Mouse (Mus musculus) heart, adult 11 months (tissue): Measurements from ENCODE around the gene Rassf6.
A peak's percentile ranks its signal among the peaks of the same experiment; 100 is the strongest.
"Not testable (repeated sequence)": the region's sequence is repeated elsewhere in the genome, so short reads cannot be mapped to it uniquely, and the experiment has no call there.

Experiments used
- DNase-seq: peaks from one replicate; pipeline ENCODE4 v3.0.0; 2022

The Rassf6 gene

DNA sequence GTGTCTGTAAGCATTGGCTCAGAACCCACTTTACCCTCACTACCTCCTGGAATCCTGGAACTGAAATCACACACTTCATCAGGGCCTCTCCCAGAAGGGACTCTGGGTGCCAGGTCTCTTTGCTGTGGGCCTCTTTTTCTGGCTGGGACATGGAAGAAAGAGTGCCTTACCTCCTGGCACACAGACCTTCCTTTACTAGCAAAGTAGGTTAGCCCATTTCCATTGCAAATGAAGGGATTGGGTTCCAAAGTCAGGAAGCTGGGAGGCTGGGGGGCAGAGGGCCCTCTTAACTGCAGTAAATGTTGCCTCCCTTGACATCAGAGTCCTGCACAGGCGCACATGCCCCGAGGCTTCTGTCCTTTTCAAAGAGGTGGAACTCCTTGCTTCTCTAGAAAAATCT lies 17.2 kb downstream of the Rassf6 start:
- no peak for DNase-seq

DNA sequence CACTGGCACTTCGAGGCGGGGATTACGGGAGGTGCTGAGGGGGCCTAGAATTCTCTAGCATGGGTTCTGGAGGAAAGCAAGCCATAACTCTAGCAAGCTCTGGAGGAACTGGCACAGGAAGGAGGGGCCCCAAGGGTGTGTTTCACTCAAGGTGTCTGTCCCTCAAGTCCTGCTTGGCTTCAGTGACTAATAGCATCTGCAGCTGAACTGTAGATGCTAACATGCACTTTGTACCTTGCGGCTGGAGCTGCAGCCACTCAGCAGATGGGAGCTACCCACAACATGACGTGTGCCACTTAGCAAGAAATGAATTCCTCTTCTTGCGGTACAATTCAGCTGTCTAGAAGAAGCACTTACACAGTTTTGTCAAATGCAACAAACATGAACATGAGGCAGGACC lies 18.7 kb downstream of the Rassf6 start:
- DNase-seq, result no peak

DNA sequence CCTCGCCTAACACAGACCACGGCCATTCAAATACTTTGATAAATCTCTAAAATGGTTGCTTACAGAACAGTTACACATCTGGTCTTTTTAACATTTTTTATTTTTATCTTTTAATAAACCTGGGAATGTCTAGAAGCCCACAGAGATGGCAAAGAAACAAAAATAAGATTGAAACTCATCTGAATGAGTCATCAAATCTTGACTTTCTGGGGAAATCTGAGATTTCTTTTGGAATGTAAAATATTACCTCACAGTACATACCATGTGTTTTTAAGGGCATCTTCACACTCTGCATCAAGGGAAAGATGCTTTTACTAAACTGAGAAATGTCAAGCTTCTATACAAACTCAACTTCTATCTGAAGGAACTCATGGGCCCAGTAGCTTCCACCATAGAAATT lies 19.1 kb downstream of the Rassf6 start:
- no peak for DNase-seq

DNA sequence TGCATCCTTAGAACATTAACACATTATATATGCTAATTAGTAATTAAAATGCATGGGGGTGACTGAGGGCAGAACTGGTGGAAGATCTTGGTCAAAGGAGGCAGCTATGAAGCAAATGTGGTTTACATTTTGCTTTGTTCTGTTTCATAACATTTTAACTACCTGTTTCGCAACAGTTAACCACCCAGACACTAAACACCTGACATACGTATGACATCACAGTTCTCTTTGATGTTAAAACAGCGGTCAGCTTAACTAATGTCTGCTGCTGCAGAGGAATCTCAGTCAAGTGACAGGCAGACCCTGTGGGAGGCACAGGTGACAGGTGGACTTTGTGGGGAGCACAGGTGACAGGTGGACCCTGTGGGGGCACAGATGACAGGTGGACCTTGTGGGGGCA lies 22.6 kb downstream of the Rassf6 start:
- no peak for DNase-seq

DNA sequence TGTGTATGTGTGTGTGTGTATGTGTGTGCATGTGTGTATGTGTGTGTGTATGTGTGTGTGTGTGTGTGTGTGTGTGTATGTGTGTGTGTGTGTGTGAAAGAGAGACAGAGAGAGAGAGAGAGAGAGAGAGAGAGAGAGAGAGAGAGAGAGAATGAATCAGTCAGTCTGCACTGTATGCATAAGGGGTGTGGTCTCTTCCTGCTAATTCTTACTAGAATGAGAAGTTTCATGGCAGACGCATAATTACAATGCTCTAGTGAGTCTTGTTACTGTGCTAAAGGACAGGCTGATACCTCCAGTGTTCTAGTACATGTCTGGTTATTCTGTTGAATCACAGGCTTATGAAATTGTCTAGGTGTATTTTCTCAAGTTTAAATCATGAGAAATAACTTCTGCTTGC lies 27.7 kb downstream of the Rassf6 start:
- not testable (repeated sequence) for DNase-seq

DNA sequence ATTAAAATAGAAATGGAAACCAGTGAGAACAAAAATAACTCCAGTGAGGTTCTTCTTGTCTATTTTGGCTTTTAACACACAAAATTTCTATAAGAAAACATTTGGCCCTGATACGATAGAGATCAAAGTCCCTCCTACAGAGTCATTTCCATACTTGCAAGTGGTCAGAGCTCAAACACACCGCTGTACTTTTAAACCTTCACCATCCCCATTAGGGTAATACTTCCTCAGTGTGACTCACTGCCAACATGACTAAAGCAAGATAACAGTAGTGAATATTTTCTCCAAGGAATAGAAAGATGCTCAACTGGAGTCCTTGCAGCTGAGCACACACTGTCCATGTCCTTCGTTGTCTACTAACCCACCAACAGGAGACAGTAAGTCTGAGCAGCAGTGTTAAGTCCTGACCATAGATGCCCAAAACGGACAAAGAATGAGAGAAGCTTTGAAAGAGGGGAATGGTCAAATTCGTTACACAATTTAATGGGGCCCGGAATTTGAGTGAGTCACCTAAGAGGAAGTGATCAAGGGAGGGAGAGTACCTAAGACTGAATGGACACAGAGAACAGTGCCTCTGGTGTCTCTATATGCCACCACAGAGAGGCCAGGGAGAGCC lies 28.4 kb downstream of the Rassf6 start:
- DNase-seq, result no peak

DNA sequence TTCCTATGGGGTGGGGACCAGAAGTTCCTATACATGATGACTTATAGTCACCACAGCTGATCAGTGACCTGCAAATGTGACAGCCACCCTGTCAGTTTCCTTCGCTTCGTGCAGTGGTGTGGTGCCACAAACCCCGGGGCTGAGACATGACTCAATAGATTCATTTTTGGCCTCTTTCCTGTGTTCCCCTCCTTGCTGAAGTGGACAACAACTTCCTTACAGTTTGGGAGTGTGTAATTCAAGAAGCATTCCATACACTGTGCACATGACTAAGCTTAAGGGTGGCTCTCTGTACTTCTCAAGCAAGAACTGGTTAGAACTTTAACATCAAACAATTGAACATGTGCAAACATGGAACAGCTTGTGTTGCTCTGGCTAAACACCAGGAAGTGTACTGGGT lies 29.1 kb downstream of the Rassf6 start:
- DNase-seq, result no peak

DNA sequence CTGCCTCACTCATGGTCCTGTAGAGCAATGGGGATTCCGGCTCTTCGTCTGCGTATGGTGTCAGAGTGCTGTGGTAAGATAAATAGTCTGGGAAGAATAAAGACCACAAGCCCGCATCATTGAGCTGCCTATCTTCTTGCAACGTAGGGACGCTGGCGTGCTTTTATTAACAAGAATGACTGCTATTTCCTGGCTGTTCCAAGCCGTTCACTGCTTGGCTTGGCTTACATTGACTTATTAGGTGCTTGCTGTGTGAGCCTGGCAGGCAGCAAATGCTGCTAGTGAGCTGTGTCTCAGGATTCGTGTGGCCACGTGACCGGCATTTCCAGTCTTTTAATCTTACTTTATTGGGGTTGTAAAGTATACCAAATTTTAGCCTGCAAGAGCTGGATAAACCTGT lies 31.6 kb downstream of the Rassf6 start:
- peak; percentile 90 for DNase-seq

DNA sequence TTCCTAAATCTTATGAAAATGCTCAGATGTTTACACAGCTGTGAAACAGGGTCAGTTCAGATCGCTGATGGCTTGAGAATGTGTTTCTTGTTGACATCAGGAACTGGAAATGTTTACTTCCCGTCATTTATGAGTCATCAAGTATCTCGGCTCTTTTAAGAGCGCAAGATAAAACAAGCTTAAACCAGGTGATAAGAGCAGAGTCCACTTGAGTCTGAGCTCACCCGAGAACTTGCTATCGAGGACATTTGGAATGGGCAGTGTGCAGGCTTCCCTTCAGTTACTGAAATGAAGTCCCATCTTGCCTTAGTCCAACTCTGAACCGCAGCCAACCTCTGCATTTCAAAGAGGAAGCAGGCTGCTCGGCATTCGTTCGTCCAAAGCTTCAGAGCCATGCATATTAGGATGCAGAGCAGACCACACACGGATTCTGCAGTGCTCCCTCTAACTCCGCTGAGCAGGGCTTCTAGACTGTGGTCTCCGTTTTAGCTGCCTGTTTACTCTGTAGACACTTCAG lies 37.0 kb downstream of the Rassf6 start:
- no peak for DNase-seq

DNA sequence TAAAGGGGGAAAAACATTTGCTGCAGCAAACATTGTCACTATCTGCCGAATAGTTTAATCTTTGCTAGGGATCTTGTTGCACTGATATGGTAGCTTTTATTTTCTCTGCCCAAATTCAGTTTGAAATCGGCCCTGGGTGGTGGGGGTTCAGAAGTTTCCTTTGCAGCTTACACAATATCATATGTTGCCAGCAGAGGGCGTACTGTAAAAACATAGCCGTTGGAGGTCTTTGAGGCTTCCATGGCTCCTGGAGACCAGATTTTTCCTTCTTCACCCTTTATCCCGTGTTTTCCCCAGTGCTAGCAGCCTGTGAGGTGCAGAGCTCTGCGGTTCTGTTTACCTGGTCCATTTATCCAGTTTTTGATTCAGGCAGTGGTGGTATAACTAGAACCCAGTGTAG lies 39.0 kb downstream of the Rassf6 start:
- DNase-seq, result no peak

DNA sequence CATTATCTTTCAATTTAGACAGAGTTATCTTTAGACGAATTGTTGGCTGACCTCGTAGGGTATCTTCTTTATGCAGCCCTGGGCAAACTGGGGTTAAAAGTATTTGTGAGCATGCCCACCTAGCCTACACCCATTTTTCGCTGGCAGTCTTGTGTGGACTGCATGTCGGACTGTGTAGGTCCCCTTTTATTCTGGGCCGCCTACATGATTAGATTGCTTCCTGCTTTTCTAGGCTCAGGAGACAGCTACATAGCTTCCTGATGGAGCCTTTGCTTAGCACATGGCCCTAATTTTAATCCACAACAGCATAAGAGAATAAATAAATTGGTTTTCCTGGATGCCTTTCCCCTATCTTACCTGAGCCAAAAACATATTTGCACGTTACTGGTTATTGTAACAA lies 44.3 kb downstream of the Rassf6 start:
- no peak for DNase-seq

DNA sequence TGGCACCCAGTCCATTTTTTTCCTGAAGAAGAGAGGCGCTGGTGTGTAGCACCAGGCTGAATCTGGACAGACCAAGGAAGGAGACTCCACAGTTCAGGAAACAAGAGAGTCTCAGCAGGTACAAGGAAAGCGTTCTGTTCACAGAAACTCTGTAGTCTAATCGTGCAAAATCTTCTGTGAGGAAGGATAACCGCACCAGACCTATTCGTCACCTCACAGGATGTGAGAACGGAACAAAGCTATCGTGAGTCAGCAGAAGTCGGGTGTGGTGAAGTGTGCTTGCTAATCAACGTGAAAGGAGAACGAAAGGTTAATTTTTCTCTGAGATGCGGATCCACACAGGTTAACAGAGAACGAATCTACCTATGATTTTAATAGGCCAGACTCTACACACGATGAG lies 45.5 kb downstream of the Rassf6 start:
- DNase-seq, result no peak

DNA sequence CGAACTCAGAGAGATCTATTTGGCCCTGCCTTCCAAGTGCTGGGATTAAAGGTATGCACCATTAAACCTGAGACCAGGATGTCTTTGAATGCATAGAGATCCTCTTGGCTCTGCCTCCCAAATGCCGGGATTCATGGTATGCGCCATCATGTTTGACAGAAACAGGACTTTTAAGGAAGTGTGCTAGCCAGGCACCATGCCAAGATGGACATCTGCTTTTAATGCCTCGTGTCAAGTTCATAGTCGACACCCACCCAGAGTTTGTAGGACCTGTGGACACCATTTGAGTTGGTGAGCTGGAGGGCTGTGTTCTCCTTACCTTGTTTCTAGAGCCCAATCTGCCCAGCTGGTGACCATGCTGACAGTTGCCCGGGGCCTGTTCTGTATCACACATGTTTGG lies 48.5 kb downstream of the Rassf6 start:
- no peak for DNase-seq

DNA sequence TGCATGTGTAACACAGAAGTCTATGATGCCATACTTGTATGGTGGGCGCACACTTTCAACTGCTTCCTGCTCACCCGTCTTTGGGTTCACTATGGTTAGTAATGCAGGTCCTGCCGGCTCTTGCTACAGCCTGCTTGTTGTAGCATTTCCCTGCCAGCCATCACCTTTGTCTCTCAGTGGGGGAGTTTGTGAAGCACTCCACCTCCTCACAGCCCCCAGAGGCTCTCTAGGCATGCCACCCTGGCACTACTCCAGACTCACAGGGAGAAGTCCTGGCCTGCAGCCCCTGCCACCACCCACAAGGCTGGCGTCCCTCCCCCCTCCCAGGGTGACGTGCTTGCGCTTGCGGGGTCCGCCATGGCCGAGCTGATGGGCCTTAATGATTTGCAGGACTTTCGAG lies 49.8 kb downstream of the Rassf6 start:
- DNase-seq, result no peak

DNA sequence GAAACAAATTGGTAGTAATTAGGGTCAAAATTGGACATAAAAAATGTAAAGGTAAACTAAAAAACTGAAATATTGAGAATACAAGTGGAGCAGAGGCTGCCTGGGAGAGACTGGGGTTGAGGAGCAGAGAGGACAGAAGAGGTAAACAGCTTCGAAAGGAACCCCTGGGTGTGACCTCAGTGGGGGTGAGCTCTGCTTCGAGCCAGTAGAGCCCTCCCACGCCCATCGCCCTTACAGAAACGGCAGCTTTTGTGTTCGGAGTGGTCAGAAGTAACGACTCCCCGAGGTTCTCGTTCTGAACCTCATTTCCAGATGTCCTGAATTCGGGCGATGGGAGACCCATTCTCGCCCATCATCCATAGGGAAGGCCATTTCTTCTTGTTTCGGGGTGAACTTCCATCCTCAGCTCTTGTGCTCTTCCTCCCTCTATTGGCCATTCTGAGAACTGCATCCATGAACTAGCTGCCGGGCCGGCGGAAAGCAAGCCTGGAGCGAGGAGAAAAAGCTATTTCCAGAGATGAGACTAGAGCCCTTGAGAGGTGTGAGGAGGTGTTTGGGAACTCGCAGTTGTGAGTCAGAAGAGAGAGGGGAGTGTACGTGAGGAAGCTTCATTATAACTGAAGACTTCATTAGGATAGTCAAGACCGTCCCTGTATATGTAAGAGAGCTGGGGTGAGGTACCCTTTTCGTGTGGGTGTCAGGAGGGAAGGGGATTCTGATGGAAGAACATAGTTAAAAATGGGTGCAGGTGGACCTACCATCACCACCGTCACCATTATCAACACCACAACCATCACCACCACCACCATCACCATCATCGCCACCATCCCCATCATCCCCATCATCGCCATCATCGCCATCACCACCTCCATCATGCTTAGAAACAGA lies 51.5 kb downstream of the Rassf6 start:
- peak; percentile 91 for DNase-seq

DNA sequence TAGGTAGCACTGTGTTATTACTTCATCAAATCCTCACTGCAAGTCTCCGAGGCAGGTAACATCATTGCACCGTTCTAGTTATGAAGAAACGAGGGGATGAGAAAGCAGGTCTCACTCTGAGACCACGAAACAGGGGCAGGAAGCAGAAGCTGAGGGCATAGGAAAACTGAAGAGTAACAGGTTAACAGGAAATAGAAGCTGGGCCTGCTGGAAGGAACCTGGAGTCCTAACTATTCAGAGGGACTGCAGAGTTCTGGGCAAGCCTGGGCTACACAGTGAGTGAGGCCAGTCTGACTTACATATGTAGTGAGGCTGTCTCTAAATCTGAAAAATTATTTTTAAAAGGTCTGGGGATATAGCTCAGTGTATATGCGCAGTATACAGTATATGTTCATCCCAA lies 52.4 kb downstream of the Rassf6 start:
- no peak for DNase-seq

DNA sequence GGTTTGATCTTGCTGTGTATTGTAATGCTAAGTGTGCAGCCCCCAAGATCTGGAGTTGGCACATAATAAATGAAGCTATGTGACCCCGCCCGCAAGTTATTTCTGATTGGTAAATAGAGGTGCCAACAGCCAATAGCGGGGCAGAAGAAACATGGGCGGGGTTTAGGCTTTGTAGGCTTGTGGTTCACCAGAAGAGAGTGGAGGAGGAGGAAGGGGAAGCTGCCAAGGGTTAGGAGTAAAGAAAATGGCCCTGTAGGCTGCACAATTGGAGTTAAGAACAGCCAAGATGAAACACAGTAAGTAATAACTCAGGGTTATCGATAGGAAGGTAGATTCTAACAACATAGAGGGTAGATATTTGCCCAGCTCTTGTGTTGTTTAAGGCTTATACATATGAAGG lies 53.9 kb downstream of the Rassf6 start:
- no peak for DNase-seq

DNA sequence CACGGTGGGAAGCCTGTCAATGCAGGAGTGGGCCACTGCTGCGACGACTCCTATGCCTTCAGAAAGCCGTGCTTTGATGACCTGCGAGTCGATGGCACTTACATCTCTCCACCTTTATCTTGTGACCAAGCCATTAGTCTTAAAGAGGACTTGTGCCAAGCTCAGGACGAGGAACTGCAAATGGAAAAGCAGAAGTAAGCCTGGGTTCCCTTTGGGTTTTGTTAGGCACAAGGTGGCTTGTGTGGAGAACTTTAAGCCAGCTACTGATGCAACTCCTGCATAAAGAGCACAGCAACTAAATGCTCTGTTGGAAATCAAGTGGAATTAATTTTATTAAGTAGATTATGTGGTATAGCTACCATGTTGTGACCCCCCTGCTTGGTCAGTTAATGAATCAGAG lies 55.7 kb downstream of the Rassf6 start:
- peak; percentile 19 for DNase-seq

DNA sequence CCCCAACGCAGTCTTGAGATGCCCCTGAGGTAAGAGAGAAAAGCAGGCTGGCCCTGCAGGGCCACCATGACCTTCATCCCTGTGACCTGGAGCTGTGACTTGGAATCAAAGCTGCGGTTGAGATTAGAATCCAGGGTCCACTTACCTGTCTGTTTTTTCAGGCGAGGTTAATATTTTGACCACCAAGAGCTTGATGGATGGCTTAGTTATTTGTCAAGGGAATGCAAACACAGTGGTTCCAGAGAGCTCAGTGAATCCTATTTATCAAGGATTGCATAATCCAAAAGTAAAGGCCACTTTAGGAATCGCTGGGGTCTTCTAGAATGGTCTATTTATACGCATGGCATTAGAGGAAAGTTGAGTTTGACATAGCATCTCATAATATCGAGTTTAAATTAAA lies 58.3 kb downstream of the Rassf6 start:
- no peak for DNase-seq

DNA sequence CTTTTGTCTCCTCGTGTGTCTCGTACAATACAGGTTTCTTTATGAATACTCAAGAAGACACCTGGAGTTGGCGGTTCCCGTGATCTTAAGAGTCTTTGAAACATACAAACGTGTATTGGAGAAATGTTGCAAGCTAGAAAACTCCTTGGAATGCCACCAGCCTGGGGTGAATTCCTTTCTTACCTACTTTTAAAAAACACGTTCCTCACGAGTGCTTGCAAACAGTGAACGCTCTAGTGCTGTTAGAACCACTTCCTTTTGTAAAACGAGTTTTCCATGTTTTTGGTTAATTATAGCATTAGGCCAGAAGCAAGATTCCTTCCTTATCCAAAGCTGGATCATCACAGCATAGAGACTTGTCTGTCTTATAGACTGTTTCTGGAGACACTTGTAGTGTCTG lies 60.9 kb downstream of the Rassf6 start:
- DNase-seq, result no peak

DNA sequence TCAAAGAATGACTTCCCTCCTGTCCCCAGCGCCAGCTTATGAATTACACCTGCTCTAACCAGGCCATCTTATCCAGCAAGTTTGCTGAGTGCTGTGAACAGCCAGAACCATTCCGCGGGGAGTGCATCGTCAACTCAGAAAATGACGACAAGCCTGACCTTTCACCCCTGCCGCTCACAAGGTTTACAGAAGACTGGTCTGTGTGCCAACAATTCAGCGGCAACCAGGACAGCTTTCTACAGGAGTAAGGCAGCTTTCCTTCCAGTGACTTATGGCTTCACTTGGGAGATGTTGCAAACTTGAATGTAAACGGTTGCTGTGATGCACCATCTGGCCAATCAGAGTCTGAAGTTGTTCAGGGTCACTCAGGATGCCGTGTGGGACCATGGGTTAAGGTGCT lies 62.7 kb downstream of the Rassf6 start:
- DNase-seq, result peak; percentile 86

DNA sequence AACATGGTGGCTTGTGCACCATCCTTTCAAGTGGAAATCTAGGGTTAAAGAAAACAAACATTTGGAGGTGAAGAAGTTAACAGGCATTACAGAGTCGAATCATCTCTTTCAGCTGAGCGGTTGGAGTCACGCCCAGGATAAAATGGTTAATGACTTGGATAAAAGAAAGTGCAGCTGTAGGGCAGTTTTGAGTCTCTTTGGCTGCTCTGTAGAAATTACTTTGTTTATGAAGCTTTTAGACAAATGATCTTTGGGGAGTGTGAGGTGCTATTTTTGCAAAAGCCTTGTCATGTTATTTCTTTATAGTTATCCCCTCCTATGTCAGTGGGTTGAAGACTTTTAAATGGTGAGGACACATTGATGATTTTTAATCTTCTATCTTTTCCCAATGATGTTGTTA lies 69.2 kb downstream of the Rassf6 start:
- DNase-seq, result peak; percentile 5

DNA sequence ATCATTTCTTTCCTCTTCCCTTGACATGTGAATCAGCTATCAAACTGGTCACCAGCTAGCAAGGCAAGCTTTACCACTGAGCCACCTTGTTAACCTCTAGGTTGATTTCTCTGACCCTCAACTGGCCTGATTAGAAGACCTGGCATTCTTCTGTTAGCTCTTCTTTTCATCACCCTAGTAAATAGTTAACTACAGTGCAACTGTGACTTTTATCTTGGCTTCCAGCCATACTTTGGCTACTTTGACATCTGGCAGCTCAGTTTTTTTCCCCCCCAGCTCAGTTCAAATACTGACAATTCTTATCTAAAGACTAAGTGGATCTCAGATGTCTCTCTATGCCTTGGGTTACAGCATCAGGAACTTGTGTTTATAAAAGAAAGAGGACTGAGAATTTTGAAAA lies 72.1 kb downstream of the Rassf6 start:
- peak; percentile 19 for DNase-seq

DNA sequence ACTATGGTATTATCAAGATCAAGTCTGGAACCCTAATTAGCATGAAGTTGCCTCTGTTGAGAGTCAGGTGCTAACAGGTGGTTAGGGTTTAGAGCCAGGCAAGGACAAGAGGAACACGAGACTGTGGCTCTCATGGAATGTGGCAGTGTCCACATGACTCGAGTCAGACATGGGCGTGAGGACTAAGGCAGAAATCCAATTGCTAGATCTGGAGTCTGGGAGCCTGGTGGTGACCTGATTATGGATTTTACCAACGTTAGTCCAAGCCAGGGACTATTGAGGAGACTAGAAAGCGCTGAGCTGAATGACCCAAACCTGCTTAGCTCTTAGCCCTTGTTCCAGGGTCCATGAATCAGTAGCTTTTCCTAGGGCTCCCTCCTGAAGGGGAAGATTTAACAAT lies 72.7 kb downstream of the Rassf6 start:
- peak; percentile 67 for DNase-seq

DNA sequence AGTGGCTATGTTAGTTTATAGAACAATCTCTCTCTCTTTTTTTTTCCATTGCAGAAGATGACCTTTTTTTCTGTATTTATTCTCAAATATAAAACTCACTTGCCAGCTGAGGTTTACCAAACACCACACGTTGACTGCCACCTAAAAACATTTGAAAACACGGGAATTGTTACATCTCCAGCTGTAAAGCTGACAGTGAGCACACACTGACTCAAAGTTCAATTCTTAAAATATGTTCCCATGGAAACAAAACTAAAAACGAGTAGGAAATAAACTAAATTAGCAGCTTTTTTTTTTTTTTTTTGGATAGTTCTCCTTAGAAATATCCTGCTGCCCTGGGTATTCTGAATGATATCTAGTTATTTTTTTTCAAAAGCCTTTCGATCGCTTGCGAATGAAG lies 75.3 kb downstream of the Rassf6 start:
- no peak for DNase-seq
